Mouse (Mus musculus) ES-E14 (cell line): ENCODE measurements around the gene Aurkc. TPM values are rescaled to one million over a fixed set of nuclear protein-coding genes. Genes with fewer than 3 reads are reported as not detected.
A peak's percentile ranks its signal among the peaks of the same experiment; 100 is the strongest.
"Not testable (repeated sequence)": the region's sequence is repeated elsewhere in the genome, so short reads cannot be mapped to it uniquely, and the experiment has no call there.

Experiments used
- DNase-seq: peaks from one replicate; pipeline ENCODE4 v3.0.0-alpha.2; 2013; ENCODE audit warnings: low read depth, low spot score
- H3K27ac ChIP-seq: 2 replicates; pipeline ENCODE4 v1.5.1; 2012; ENCODE audit warnings: low read depth, mild to moderate bottlenecking, low read length, moderate library complexity, mixed read lengths; ENCODE audit not compliant: poor library complexity, insufficient read depth, severe bottlenecking
- H3K36me3 ChIP-seq: 2 replicates; pipeline ENCODE4 v1.6.1; 2012; ENCODE audit warnings: mild to moderate bottlenecking, low read length, moderate library complexity, mixed read lengths; ENCODE audit not compliant: control insufficient read depth, poor library complexity, insufficient read depth, severe bottlenecking
- H3K4me1 ChIP-seq, 2 experiments: fragments of 150-350 bp in 1 of 2; sonication (generic) in 1 of 2; 2 replicates each; pipeline ENCODE4 v1.6.1; 2012; ENCODE audit warnings: low read length in 2 of 2, mild to moderate bottlenecking in 1 of 2, mixed read lengths in 1 of 2; ENCODE audit not compliant: control insufficient read depth in 2 of 2, insufficient read depth in 2 of 2, poor library complexity in 1 of 2
- H3K4me3 ChIP-seq, 2 experiments: fragments of 150-350 bp in 1 of 2; sonication (generic) in 1 of 2; 2 replicates each; pipeline ENCODE4 v1.5.1; 2012; ENCODE audit warnings: low read length in 2 of 2, low read depth in 1 of 2, mild to moderate bottlenecking in 1 of 2, mixed read lengths in 1 of 2; ENCODE audit not compliant: insufficient read depth in 1 of 2, poor library complexity in 1 of 2, severe bottlenecking in 1 of 2
- H3K9ac ChIP-seq: 2 replicates; pipeline ENCODE4 v1.6.1; 2012; ENCODE audit warnings: low read depth, mild to moderate bottlenecking, low read length, mixed read lengths; ENCODE audit not compliant: poor library complexity, insufficient read depth, severe bottlenecking
- H3K9me3 ChIP-seq: fragments of 150-350 bp; sonication (generic); 2 replicates; pipeline ENCODE4 v1.6.1; 2012; ENCODE audit warnings: low read depth, mild to moderate bottlenecking, low read length; ENCODE audit not compliant: control insufficient read depth, insufficient read depth
- CHD2 ChIP-seq: IDR thresholded peaks from 2 replicates; pipeline ENCODE4 v1.6.1; 2014; ENCODE audit warnings: mild to moderate bottlenecking, low read depth, low read length, inconsistent platforms
- HCFC1 ChIP-seq: IDR thresholded peaks from 2 replicates; pipeline ENCODE4 v1.6.1; 2012; ENCODE audit warnings: low read length, inconsistent platforms, borderline replicate concordance; ENCODE audit not compliant: insufficient read depth
- MAFK ChIP-seq: IDR thresholded peaks from 2 replicates; pipeline ENCODE4 v1.6.1; 2014; ENCODE audit warnings: mild to moderate bottlenecking, low read depth, low read length, inconsistent platforms; ENCODE audit not compliant: insufficient read depth
- ZC3H11A ChIP-seq: IDR thresholded peaks from 2 replicates; pipeline ENCODE4 v1.6.1; 2012; ENCODE audit warnings: low read depth, mild to moderate bottlenecking, inconsistent platforms, low read length, borderline replicate concordance
- ZNF384 ChIP-seq: IDR thresholded peaks from 2 replicates; pipeline ENCODE4 v1.6.1; 2012; ENCODE audit warnings: low read depth, low read length, inconsistent platforms
- in situ Hi-C, 2 experiments: fragments of 600-800 bp; cut with MboI; formaldehyde crosslinking; loops; one replicate each; pipeline ENCODE4 v1.15.1; 2025; ENCODE audit warnings: low sequenced_read_pairs in 2 of 2, inconsistent platforms in 1 of 2; ENCODE audit not compliant: unreplicated experiment in 2 of 2
- total RNA-seq: library from RNA; depleted of rRNA; stranded (reverse); fragments of 300-350 nt; gene quantifications from 2 replicates; pipeline ENCODE4 v1.2.3, GENCODE M21; 2012; rRNA removed

The Aurkc gene
- total RNA-seq, 1 experiment = 8.4 TPM

DNA sequence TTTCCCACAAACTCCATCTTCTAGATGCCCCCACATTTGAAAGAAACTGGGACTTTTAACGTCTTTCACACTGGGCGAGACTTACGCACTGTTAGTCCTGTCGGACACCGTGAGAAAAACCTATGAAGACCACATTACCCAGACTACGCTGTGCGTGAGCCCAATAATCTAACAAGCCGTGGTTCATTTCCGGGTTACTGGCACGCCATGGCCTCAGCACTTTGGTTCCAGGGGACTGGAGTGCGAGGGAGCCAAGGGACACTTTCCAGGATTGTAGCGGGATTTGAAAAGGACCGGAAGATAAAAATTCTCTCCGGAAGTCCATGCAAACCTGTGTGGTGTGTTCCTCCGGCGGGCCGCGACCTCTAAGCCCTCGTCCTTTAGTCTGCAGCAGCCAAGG, 18.2 kb upstream of the Aurkc start:
- no peaks in the 10 kb centered on the region for H3K9me3 ChIP-seq
- no peak for TF ChIP-seq ZNF384
- TF ChIP-seq ZC3H11A = no peak
- TF ChIP-seq HCFC1 = peak; percentile 87
- TF ChIP-seq CHD2 = no peak
- no peak for TF ChIP-seq MAFK
- H3K4me3 ChIP-seq = peak overlapping the region; percentile 29 to 78; a peak in 3 of 4 replicates
- H3K9ac ChIP-seq = peak overlapping the region; percentile 17; the same call in 1 of the 2 replicates
- no peak overlapping the region for H3K27ac ChIP-seq
- DNase-seq = no peak
- no peaks in the 10 kb centered on the region; a peak in 1 of 4 replicates for H3K4me1 ChIP-seq
- in situ Hi-C loops = no loop called here
- no peaks in the 10 kb centered on the region for H3K36me3 ChIP-seq

GRCm38 (mm10) chr7:6998914-6999313, 3.8 kb downstream of the Aurkc start:
- peak overlapping the region; percentile 71; the same call in 1 of the 2 replicates for H3K27ac ChIP-seq
- H3K4me1 ChIP-seq, H3K9ac ChIP-seq, H3K4me3 ChIP-seq, H3K9me3 ChIP-seq, H3K36me3 ChIP-seq, in situ Hi-C loops: not testable (repeated sequence)
- peak; percentile 38 for DNase-seq

GRCm38 (mm10) chr7:7005441-7005840, 10.3 kb downstream of the Aurkc start:
- H3K36me3 ChIP-seq, H3K9ac ChIP-seq, H3K27ac ChIP-seq, H3K4me3 ChIP-seq, in situ Hi-C loops, H3K9me3 ChIP-seq, H3K4me1 ChIP-seq: not testable (repeated sequence)
- DNase-seq = peak; percentile 30

DNA sequence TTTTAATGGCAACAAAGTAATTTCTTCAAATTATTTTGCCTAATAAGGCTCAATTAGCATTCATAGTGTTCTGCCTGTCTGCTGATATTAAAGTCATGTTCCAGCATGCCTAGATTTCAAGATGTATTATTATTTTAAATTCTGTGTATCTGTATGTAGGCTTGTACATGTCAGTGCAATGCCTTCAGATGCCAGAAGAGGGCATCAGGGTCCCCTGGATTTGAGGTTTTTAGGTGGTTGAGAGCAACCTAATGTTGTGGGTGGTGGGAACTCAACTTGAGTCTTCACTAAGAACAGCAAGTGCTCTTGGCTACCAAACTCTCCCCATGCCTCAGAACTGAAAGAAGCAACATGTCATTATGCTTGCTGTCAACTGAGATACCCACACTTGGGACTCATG, 32.3 kb downstream of the Aurkc start:
- in situ Hi-C loops = no loop called here
- H3K27ac ChIP-seq = no peak overlapping the region
- H3K36me3 ChIP-seq = no peaks in the 10 kb centered on the region
- TF ChIP-seq MAFK = no peak
- no peak for TF ChIP-seq ZNF384
- TF ChIP-seq CHD2 = no peak
- 0 out of 2 replicates have a peak, but pooled peaks have one; percentile 30 for TF ChIP-seq ZC3H11A
- no peak for TF ChIP-seq HCFC1
- H3K9me3 ChIP-seq = no peaks in the 10 kb centered on the region
- H3K4me3 ChIP-seq = no peak overlapping the region
- no peak for DNase-seq
- H3K9ac ChIP-seq = no peak overlapping the region
- H3K4me1 ChIP-seq = no peaks in the 10 kb centered on the region

DNA sequence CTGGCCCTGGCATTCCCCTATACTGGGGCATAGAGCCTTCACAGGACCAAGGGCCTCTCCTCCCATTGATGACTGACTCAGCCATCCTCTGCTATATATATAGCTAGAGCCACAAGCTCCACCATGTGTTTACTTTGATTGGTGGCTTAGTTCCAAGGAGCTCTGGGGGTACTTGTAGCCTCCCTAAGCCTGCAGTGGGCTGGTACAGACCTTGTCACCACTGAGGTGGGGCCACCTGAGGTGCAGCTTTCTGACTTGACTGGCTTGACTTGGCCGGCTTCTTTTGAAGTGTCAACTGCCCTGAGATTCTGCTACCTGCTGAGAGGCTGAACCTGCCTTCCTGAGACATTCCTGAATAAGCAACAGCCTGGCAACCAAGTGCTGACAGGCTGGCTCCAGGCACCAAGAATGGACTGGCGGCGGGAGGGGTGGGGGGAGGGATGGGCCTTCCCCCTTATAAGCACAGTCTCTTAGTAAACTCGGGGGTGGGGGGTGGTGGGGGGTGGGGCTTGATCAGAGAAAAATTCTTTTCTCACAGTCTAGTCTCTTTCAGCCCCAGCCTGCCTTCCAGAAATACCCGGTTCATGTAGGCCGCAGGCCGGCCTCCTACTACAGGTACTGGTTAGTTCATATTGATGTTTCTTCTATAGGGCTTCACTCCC, 54.7 kb downstream of the Aurkc start:
- not testable (repeated sequence) for H3K36me3 ChIP-seq, H3K27ac ChIP-seq, DNase-seq, H3K9ac ChIP-seq, H3K4me1 ChIP-seq, H3K9me3 ChIP-seq, H3K4me3 ChIP-seq
- in situ Hi-C loops = loop anchor here in 1 of 2 experiments (10.0 kb wide), 1 partner anchor 55 kb away; no protein-coding TSS in a partner anchor

Other genes with a start within 250 kb of the Aurkc start
- 9.0 and 10.3 TPM in 2 replicates for gene Zfp954, start 126.2 kb downstream of the Aurkc start, total RNA-seq
- gene Zfp773, start 141.5 kb downstream of the Aurkc start, total RNA-seq = 3.6 and 5.9 TPM in 2 replicates
- 3.8 and 3.9 TPM in 2 replicates for gene Zfp418, start 176.0 kb downstream of the Aurkc start, total RNA-seq
- gene Zfp772, start 214.7 kb downstream of the Aurkc start, total RNA-seq = 2.8 and 3.1 TPM in 2 replicates